Mouse (Mus musculus): ENCODE data around the gene Zkscan6.
A peak's percentile ranks its signal among the peaks of the same experiment; 100 is the strongest.

The Zkscan6 gene

DNA sequence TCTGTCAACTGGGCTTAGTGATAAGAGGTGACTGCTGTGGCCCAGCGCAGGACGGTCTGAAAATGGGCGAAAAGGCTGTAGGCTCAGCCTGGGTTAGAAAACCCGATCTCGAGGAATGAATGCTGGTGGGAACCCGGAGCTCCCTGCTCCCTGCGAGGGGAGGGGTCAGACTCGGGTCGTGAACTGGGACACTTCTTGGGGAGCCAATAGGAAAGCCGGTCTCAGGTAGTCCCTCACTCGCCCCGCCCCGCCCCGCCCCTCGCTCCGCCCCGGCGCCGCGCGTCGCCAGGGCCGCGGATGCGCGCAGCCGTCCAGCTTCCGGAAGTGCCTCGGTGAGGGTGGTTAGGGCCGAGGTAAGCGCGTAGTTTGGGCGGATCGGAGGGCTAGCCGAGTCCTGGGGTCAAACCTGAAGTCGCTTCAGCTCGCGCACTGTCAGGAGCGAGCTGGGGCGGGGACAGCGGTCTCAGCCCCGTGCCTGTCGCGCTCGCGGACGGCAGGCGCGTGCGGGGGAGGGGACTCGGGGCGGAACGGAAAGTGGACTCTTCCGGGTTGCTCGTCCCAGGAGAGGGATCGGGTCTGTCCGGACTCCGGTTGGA is at the start of gene Zkscan6:
Gene Zkscan6 (plus strand): TSS at position 267 of the 596 bp plus-strand sequence.
- DNase-seq (ENCODE audit: low read depth, low spot score), result peak; percentile 84

- no peak for DNase-seq (ENCODE audit: low read depth, low spot score)
Observed at GRCm38 (mm10) chr11:65759350-65759749, 47.6 kb upstream of the Zkscan6 start.

DNA sequence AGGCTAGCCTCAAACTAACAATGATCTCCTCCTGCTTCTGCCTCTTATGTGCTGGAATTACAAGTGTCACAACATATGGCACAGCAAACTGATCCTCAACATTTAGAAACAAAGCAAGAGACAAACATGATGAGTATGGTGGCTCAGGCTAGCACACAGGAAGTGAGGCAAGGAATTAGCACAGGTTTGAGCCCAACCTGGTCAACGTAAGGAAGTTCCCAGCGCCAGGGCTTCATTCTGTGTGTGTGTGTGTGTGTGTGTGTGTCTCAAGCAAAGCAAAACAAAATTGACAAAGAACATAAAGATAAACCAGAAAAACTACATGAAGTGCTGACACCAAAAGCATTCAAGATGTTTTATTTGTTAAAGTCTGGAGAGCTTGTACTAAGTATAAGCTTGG is 46.1 kb upstream of the Zkscan6 start:
- DNase-seq (ENCODE audit: low read depth, low spot score), result no peak

DNA sequence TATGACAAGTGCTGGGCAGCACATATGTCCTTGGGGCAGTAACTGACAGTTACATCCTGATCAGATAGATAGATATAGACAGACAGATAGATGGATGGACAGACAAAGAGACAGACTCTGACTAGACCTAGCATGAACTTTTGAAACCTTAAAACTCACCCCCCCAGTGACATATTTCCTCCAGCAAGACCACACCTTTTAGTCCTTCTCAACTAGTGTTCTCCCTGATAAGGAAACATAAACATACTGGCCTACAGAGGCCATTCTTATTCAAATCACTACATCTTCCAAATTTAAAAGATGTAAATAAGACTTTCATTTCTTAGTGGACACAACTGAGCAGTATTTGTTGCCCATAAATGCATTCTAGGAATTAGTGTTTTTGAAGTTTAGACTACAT is 38.5 kb upstream of the Zkscan6 start:
- DNase-seq (ENCODE audit: low read depth, low spot score), result no peak

DNA sequence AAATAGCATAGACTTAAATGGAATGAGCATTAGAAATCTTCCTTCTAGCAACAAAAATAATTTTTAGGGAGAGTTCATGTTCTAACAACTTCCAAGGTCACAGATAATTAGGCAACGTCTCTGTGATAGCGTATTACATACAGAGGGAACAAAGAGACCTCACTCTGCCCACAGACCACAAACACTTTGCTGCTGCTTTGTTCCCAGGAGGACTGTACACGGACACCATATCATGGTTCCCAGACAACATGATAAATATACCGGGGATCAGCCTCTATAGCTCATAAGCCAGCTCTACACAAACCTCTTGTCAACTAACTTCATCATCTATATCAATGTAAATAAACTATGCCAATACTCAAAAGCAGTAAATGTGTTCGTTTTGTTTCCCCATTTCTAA is 37.0 kb upstream of the Zkscan6 start:
- no peak for DNase-seq (ENCODE audit: low read depth, low spot score)

GRCm38 (mm10) chr11:65771546-65771945 is 35.4 kb upstream of the Zkscan6 start:
- DNase-seq (ENCODE audit: low read depth, low spot score), result no peak

GRCm38 (mm10) chr11:65773535-65773934 is 33.4 kb upstream of the Zkscan6 start:
- no peak for DNase-seq (ENCODE audit: low read depth, low spot score)

DNA sequence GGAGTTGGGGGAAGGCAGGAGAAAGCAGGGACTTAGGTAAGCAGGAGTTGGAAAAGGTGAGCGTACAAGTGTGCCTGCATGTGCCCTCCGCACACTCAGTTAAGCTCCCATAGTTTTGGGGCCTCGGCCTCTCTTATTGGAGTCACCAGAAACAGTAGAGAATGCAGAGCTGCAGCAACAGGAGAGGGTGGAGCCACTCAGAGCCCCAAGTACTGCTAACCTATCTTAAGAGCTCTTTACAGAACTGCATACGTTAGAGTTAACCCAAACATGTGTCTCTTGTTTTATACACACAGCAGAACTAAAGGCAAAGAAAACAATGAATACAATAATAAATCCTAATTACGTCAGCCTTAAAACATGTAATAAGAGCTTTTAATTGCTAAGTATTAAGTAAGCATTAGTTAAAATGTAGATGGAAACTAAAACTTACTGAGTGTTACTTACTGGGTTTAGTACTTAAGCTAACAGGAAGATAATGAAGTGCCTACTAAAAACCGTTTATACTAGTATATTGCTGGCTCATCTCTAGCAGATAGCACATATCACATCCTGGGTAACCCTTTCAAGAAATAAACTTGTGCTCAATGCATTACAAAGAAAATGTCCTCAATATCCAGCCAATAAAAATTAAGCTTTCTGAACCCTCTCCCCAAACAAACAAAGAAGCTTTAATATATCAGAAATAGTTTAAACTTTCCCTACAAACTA is 32.9 kb upstream of the Zkscan6 start:
- DNase-seq (ENCODE audit: low read depth, low spot score), result no peak

GRCm38 (mm10) chr11:65776906-65777611 is 29.9 kb upstream of the Zkscan6 start:
- no peak for DNase-seq (ENCODE audit: low read depth, low spot score)

DNA sequence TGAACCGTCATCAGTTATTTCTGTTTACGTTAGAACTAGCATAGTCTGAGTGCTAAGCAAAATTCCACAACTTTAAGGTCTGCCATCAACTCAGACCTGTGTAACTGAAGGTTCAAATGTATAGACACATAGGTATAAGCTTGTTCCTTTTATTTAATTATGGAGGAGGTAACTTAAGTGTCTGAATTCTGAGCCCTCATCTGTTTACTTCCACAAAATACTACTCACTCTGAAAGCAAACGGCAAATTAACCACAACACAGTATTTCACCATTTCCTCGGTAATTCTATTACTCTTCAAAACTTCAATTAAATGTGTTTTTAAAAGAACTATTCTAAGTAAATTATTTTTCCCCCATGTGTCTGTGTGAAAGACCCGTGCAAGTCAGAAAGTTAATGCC is 29.2 kb upstream of the Zkscan6 start:
- no peak for DNase-seq (ENCODE audit: low read depth, low spot score)

DNA sequence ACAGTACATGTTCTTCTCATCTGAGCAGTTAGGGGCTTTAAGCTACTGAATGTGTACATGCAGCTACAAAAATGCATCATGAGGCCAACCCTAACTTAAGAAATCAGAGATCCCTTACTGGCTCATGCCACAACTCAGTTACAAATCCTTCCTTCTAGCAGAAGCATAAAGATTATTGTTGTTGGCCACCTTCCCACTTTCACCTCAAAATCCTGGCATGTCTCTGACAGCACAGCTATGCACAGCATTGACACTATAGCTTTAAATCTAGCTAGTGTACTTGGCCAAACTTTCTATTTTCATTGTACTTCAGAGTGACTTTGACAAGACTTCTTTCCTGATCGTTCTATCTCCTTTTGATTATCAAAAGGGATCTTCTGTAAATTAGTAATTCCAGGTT is 27.9 kb upstream of the Zkscan6 start:
- no peak for DNase-seq (ENCODE audit: low read depth, low spot score)

DNA sequence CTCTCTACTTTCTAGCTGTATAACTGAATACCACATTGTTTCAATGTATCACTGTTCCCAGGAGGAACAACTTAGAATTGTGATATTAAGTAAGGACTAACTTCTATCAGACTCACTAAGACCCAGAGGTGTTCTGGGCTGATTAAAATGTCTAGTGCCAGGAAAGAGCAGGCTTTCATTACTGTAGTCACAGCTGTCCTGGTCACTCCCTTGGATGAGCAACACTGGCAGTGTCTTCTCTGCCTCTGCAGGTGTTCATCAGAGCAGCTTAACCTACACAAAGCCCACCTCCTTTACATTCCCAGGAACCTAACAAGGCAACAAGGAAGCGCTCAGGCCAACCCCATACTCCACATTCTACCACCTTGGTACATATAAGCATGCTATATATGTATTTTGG is 27.4 kb upstream of the Zkscan6 start:
- DNase-seq (ENCODE audit: low read depth, low spot score), result no peak

DNA sequence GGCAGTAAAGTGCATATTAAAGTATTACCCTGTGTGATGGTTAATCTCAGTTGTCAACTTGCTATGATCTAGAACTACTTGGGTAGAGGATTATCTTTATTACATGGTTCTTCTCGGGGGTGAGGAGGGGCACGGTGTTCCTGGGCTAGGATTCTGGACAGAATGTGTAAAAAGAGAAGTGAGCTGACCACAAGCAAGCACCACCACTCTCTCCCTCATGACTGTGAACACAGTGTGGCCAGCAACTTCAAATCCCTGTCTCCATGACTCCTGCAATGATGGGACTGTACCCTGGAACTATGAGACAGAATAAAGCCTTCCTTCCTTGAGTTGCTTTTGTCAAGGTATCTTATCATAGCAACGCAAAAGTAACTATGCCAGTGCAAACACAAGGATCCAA is 25.4 kb upstream of the Zkscan6 start:
- DNase-seq (ENCODE audit: low read depth, low spot score), result no peak

- no peak for DNase-seq (ENCODE audit: low read depth, low spot score)
Observed at GRCm38 (mm10) chr11:65786160-65786559, 20.8 kb upstream of the Zkscan6 start.

- no peak for DNase-seq (ENCODE audit: low read depth, low spot score)
Observed at GRCm38 (mm10) chr11:65787421-65788151, 19.4 kb upstream of the Zkscan6 start.

DNA sequence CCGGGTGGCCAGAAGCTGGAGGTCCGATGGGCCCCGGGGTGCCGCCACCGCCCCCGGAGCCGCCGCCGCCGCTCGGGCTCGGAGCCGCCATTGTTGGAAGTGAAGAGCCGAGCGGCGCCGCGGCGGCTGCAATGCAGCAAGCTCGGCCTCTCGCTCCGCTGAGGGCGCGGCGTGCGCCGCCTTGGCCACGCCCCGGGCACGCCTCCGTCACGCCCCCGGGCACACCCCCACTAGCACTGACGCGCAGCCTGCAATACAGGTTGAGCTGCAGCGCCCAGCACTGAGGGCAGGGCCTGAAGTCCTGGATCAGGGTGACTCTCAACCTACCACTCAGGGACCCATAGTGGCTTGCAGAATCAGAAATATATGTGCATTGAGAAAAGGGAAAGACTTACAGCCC is 18.8 kb upstream of the Zkscan6 start, which contains the start of gene Map2k4:
Gene Map2k4 (minus strand): TSS at position 144 of the 400 bp plus-strand sequence.
- DNase-seq (ENCODE audit: low read depth, low spot score), result peak; percentile 93

- DNase-seq (ENCODE audit: low read depth, low spot score), result no peak
Observed at GRCm38 (mm10) chr11:65794428-65795219, 12.4 kb upstream of the Zkscan6 start.

- DNase-seq (ENCODE audit: low read depth, low spot score), result no peak
Observed at GRCm38 (mm10) chr11:65795896-65796295, 11.1 kb upstream of the Zkscan6 start.

DNA sequence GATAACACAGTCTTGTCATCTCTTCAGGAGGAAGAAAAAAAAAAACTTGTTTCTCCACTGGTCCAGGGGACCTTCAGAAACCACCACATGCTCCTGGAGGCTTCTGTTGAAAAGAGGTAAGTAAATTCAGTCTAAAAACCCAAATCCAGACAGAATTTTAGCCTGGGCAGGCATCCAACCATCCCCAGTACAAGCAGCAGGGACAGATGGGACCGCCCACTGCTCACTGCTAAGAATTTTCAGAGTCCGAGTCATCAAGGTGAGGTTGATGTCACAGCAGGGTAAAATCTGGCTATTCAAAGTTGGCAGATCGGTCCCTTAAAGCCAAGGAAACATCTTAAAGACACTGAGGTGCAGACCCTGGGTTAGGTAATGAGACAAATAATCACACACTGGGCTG is 5.1 kb upstream of the Zkscan6 start:
- no peak for DNase-seq (ENCODE audit: low read depth, low spot score)

DNA sequence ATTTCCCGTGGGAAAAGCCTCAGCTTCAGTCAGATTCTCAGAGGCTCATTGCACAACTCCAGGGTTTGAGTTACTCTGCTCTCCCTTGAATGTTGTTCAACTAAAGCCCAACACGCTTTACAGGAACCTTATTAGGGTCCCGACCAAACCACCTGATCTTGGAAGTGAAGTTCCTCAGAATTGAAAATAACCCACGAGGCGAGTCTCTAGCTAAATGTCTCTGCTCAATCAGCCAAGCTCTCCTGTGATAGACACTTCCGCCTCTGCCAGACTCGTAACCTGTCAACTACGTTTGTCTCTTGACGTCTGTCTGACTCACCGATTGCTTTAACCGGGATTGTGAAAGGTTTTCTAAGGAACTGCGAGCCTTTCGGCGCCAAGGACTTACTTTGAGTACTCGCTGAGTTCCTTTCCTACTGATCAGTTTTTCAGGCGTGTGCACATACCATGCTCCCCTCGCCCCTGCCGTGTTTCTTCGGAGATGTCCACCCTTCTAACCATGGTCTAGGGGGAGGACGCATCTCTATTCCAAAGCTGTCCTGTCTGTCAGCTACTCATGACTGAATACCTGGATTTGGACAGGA is 562 bp upstream of the Zkscan6 start:
- peak; percentile 27 for DNase-seq (ENCODE audit: low read depth, low spot score)

GRCm38 (mm10) chr11:65807601-65808000 is 626 bp downstream of the Zkscan6 start:
- no peak for DNase-seq (ENCODE audit: low read depth, low spot score)
